Mouse (Mus musculus) testis, adult 2 months (tissue): ENCODE data around the gene Pyroxd1.

Experiments
- CTCF ChIP-seq: fragments of 200-500 bp; IDR thresholded peaks from 2 replicates; pipeline ENCODE4 v1.5.1; 2012; ENCODE audit warnings: low read depth, mild to moderate bottlenecking, inconsistent platforms, low read length, moderate library complexity; ENCODE audit not compliant: control insufficient read depth, insufficient read depth, insufficient replicate concordance
- POLR2A ChIP-seq: fragments of 200-500 bp; IDR thresholded peaks from 2 replicates; pipeline ENCODE4 v1.6.1; 2012; ENCODE audit warnings: low read depth, mild to moderate bottlenecking, inconsistent platforms, low read length, moderate library complexity; ENCODE audit not compliant: control insufficient read depth

DNA sequence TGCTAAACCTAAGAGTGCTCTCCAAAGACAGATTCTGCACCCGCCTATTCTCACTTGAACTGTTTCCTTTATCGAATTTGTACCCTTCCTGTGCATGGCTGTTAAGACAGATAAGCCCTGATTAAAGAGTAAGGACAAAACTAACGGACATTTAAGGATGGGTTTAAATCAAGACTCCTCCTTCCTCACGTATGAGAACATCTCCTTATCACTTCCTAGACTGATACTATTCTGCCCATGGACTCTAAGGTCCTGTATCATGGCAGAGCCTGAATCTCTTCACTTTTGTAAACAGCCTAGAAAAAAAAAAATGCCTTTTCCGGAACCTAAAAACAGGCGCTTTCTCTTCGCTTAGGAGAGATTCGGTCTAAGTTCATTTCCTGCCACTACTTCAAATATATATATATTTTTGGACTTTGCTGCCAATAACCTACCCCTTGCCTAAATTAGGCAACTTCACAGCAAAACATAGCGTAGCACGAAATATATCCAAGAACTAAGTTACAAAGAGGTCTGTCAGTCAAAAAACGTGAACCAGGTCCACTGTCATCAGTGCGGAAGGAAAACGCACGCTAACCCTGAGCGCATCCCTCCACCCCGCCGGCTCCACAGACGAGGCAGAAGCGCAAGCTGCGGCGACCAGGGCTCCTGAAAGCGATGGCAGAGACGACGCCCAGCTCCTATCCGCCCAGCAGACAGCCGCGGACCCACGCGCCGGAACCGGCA is 41.0 kb downstream of the Pyroxd1 start:
- TF ChIP-seq POLR2A (no peak), CTCF (no peak)
